ENCODE assay signal across 23 mouse cellular contexts in the genomic region with DNA sequence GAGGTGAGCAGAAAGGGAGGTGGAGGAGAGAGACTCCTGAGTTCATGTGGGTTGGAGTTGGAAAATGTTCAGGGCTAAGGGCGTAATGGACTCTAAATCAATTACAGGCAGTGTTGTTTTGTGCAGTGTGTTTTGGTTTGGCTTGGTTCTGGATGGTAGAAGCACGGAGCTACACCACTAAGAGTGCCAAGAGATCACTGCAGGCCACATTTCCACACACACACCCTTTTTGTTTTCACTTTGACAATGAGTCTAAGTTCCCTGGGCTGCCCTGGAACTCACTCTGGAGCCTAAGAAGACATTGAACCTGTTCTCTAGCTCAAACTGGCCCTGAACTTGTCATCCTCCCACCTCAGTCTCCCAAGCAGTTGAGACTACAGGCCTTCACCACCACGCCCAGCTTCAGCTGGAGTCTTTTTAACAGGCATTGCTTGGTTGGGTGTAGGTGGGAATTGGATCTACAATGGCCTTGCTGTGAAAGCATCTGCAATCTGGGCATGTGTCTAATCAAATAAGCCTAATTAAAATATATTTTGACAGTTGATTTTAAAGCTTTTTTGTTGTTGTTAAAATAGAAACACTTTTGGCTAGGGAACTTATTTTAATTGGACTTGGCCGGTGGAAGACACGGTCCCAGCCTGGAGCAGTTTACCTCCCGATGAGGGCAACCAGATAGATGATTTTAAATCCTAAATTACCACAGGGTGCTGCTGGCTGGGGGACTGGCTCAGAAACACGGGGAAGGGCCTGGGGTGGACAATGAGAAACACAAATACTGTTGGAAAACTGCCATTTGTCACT. TPM values are rescaled to one million over a fixed set of nuclear protein-coding genes. Genes with fewer than 3 reads are reported as not detected.
DNase-seq lines count a peak whose midpoint lies in the region; ATAC-seq and TF ChIP-seq lines count a peak whose summit lies in the region.
"Had no signal": no experiment of that assay in that cellular context is flagged by ENCODE, and none has a peak within 500 bp of the region (broad histone marks: within the 10 kb centered on the region; RNA-seq: fewer than 3 reads in every experiment).

No protein-coding gene starts in this region.

- peaks cover 2% of the 10 kb centered on the region; the same call in 1 of the 2 replicates for H3K4me1 ChIP-seq in hindbrain, postnatal 0 days (ENCODE audit: insufficient read depth, low read length)
- peaks cover 10% of the 10 kb centered on the region for H3K4me1 ChIP-seq in hindbrain, embryonic 14.5 days (replicated peaks; ENCODE audit: control insufficient read depth, insufficient read depth, low read length)
- H3K4me1 ChIP-seq in hindbrain, embryonic 16.5 days (ENCODE audit: control insufficient read depth, insufficient read depth, low read depth, low read length) = no peaks in the 10 kb centered on the region; the same call in 1 of the 2 replicates
- H3K4me1 ChIP-seq: liver, embryonic 15.5 days had no signal

- peaks cover 3% of the 10 kb centered on the region; the same call in 1 of the 2 replicates for H3K27me3 ChIP-seq in hindbrain, postnatal 0 days (ENCODE audit: insufficient read depth, low read length)
- H3K27me3 ChIP-seq in hindbrain, embryonic 14.5 days (ENCODE audit: control insufficient read depth, insufficient read depth, low read length) = peaks cover 9% of the 10 kb centered on the region
- no peaks in the 10 kb centered on the region for H3K27me3 ChIP-seq in hindbrain, embryonic 16.5 days (replicated peaks; ENCODE audit: control insufficient read depth, insufficient read depth, low read length)

- no peaks in the 10 kb centered on the region for H3K36me3 ChIP-seq in hindbrain, postnatal 0 days (ENCODE audit: insufficient read depth, low read length)
- no peaks in the 10 kb centered on the region for H3K36me3 ChIP-seq in hindbrain, embryonic 14.5 days (replicated peaks; ENCODE audit: control insufficient read depth, insufficient read depth)
- H3K36me3 ChIP-seq in hindbrain, embryonic 16.5 days (ENCODE audit: control insufficient read depth, insufficient read depth, low read length) = no peaks in the 10 kb centered on the region
- H3K36me3 ChIP-seq: embryonic facial prominence, embryonic 12.5 days; heart, embryonic 10.5 days; hindbrain, embryonic 10.5 days; limb, embryonic 13.5 days; liver, embryonic 15.5 days; midbrain, embryonic 12.5 days had no signal

- no peak for TF ChIP-seq POLR2A in brain, embryonic 14.5 days (IDR thresholded peaks at IDR 0.05; ENCODE audit: borderline replicate concordance, extremely low read depth, insufficient read depth, insufficient read length, poor library complexity, severe bottlenecking)

- no peak overlapping the region for H3K4me2 ChIP-seq in hindbrain, postnatal 0 days (ENCODE audit: low read depth, low read length)
- no peak overlapping the region for H3K4me2 ChIP-seq in hindbrain, embryonic 14.5 days (replicated peaks)
- no peak overlapping the region for H3K4me2 ChIP-seq in hindbrain, embryonic 16.5 days (ENCODE audit: low read length)
- H3K4me2 ChIP-seq: embryonic facial prominence, embryonic 12.5 days; limb, embryonic 13.5 days; liver, embryonic 15.5 days; midbrain, embryonic 12.5 days had no signal

- no peak for TF ChIP-seq CTCF in hindbrain, postnatal 0 days (IDR thresholded peaks at IDR 0.05; ENCODE audit: low read depth)
- TF ChIP-seq CTCF in brain, embryonic 14.5 days (IDR thresholded peaks at IDR 0.05; ENCODE audit: borderline replicate concordance, extremely low read depth, insufficient read depth, insufficient read length) = no peak

- peak; percentile 4 for DNase-seq in hindbrain, postnatal 0 days (ENCODE audit: low spot score)
- DNase-seq in hindbrain, embryonic 14.5 days (ENCODE audit: low spot score) = no peak
- peak; percentile 77 for DNase-seq in ES-CJ7 (ENCODE audit: low read depth, low spot score)
- DNase-seq in brain, embryonic 14.5 days (ENCODE audit: low read depth) = peak; percentile 86
- DNase-seq in gonadal fat pad, adult 2 months (ENCODE audit: low read depth) = peak; percentile 69
- DNase-seq in cerebellum, postnatal 4 days (ENCODE audit: low spot score in 2 of 2) = no peak
- no peak for DNase-seq in spleen, postnatal 4 days (ENCODE audit: low spot score in 2 of 2)
- DNase-seq: adrenal gland, postnatal 36 days; cerebellum, adult 8-10 months; gastrocnemius, postnatal 36 days; kidney, postnatal 4 days had no signal

- 53% methylated on average over 7 of the region's 7 CpGs for WGBS in hindbrain, postnatal 0 days
- WGBS in hindbrain, embryonic 14.5 days = 74% methylated on average over 7 of the region's 7 CpGs
- 61% methylated on average over 7 of the region's 7 CpGs for WGBS in hindbrain, embryonic 16.5 days

- H3K27ac ChIP-seq in hindbrain, postnatal 0 days = no peak overlapping the region
- H3K27ac ChIP-seq in hindbrain, embryonic 14.5 days = no peak overlapping the region
- H3K27ac ChIP-seq in hindbrain, embryonic 16.5 days (ENCODE audit: low read depth, low read length) = no peak overlapping the region
- H3K27ac ChIP-seq: embryonic facial prominence, embryonic 12.5 days; heart, embryonic 10.5 days; hindbrain, embryonic 10.5 days; limb, embryonic 13.5 days; liver, embryonic 15.5 days; midbrain, embryonic 12.5 days; stomach, postnatal 0 days had no signal

- no peak overlapping the region for H3K9ac ChIP-seq in hindbrain, postnatal 0 days (replicated peaks; ENCODE audit: low read length)
- H3K9ac ChIP-seq in hindbrain, embryonic 14.5 days = no peak overlapping the region
- H3K9ac ChIP-seq in hindbrain, embryonic 16.5 days (ENCODE audit: low read depth, low read length) = no peak overlapping the region
- H3K9ac ChIP-seq: embryonic facial prominence, embryonic 12.5 days; limb, embryonic 13.5 days; liver, embryonic 15.5 days; midbrain, embryonic 12.5 days had no signal

- H3K9me3 ChIP-seq in hindbrain, postnatal 0 days (ENCODE audit: low read length) = no peaks in the 10 kb centered on the region
- no peaks in the 10 kb centered on the region for H3K9me3 ChIP-seq in hindbrain, embryonic 14.5 days (ENCODE audit: control insufficient read depth, low read length)
- no peaks in the 10 kb centered on the region for H3K9me3 ChIP-seq in hindbrain, embryonic 16.5 days (ENCODE audit: control insufficient read depth, low read length)
- H3K9me3 ChIP-seq: embryonic facial prominence, embryonic 12.5 days; heart, embryonic 10.5 days; hindbrain, embryonic 10.5 days; liver, embryonic 15.5 days; midbrain, embryonic 12.5 days had no signal

- H3K4me3 ChIP-seq in hindbrain, postnatal 0 days (ENCODE audit: low read length) = no peak overlapping the region
- H3K4me3 ChIP-seq in hindbrain, embryonic 14.5 days (replicated peaks; ENCODE audit: low read length) = no peak overlapping the region
- no peak overlapping the region for H3K4me3 ChIP-seq in hindbrain, embryonic 16.5 days (ENCODE audit: low read length)
- H3K4me3 ChIP-seq: embryonic facial prominence, embryonic 12.5 days; erythroblast, embryonic 14.5 days; heart, embryonic 10.5 days; hindbrain, embryonic 10.5 days; limb, embryonic 13.5 days; liver, embryonic 15.5 days; midbrain, embryonic 12.5 days had no signal

- no peak for ATAC-seq in hindbrain, postnatal 0 days
- ATAC-seq in hindbrain, embryonic 14.5 days (ENCODE audit: low FRiP score) = no peak
- ATAC-seq in hindbrain, embryonic 16.5 days = no peak
- ATAC-seq: inflammation-experienced regulatory T-cells, adult 6 months; lung, postnatal 0 days had no signal

RNA-seq across cellular contexts. Expression of gene Cobl, which starts 4.8 kb away (rescaled TPM):
- 15.1 and 17.8 TPM in 2 replicates for total RNA-seq in hindbrain, postnatal 0 days (2014; rRNA removed)
- polyA plus RNA-seq in hindbrain, postnatal 0 days (2015; fragmentation: Nextera tagmentation; extraction: Ambion mirVana) = 10.1 and 11.4 TPM in 2 replicates
- 15.3 and 15.7 TPM in 2 replicates for polyA plus RNA-seq in hindbrain, embryonic 14.5 days (2014; fragmentation: Nextera tagmentation; extraction: Ambion mirVana)
- polyA plus RNA-seq in brain, embryonic 14.5 days (2012; rRNA removed) = 6.4 and 13.8 TPM in 2 replicates
- polyA plus RNA-seq in gonadal fat pad, adult 2 months (2012; rRNA removed) = 2.6 and 2.9 TPM in 2 replicates
- polyA plus RNA-seq in hindbrain, embryonic 16.5 days (2015; fragmentation: Nextera tagmentation; extraction: Ambion mirVana) = 14.9 and 15.4 TPM in 2 replicates
- total RNA-seq: megakaryocyte progenitor cell, adult 5-6 weeks had no signal

Comparison
In these comparisons a context has a peak if more than half of its experiments do, and no peak if none do; other contexts are left out.
1. DNase-seq: peak in hindbrain, postnatal 0 days (single experiment), ES-CJ7 (single experiment), brain, embryonic 14.5 days (single experiment) and gonadal fat pad, adult 2 months (single experiment); none in hindbrain, embryonic 14.5 days (single experiment), cerebellum, postnatal 4 days (0 of 2) and spleen, postnatal 4 days (0 of 2).